Mouse (Mus musculus) thymus, adult 2 months (tissue): Measurements from ENCODE around the gene Zdhhc14. TPM values are rescaled to one million over a fixed set of nuclear protein-coding genes. Genes with fewer than 3 reads are reported as not detected.

Experiments
- DNase-seq: peaks from one replicate; pipeline ENCODE4 v3.0.0; 2021
- H3K27ac ChIP-seq: fragments of 200-500 bp; 2 replicates; pipeline ENCODE4 v1.5.1; 2012; ENCODE audit warnings: low read length, control low read depth; ENCODE audit not compliant: control insufficient read depth, insufficient read depth
- H3K27me3 ChIP-seq: fragments of 200-500 bp; 2 replicates; pipeline ENCODE4 v1.6.1; 2012; ENCODE audit warnings: mild to moderate bottlenecking, low read length, moderate library complexity, mixed read lengths; ENCODE audit not compliant: control insufficient read depth, insufficient read depth
- H3K36me3 ChIP-seq: fragments of 200-500 bp; 2 replicates; pipeline ENCODE4 v1.6.1; 2012; ENCODE audit warnings: mild to moderate bottlenecking, low read length, moderate library complexity; ENCODE audit not compliant: control insufficient read depth, insufficient read depth
- H3K4me1 ChIP-seq: fragments of 200-500 bp; replicated peaks from 2 replicates; pipeline ENCODE4 v1.6.1; 2012; ENCODE audit warnings: low read length; ENCODE audit not compliant: control insufficient read depth, insufficient read depth
- H3K4me3 ChIP-seq: fragments of 200-500 bp; 2 replicates; pipeline ENCODE4 v1.5.1; 2012; ENCODE audit warnings: mild to moderate bottlenecking, low read length, control low read depth, moderate library complexity; ENCODE audit not compliant: control insufficient read depth, insufficient read depth
- CTCF ChIP-seq: fragments of 200-500 bp; IDR thresholded peaks from 2 replicates; pipeline ENCODE4 v1.5.1; 2012; ENCODE audit warnings: mild to moderate bottlenecking, control low read depth, low read length, moderate library complexity, borderline replicate concordance; ENCODE audit not compliant: control insufficient read depth, poor library complexity, insufficient read depth; ENCODE audit errors: extremely low read depth
- POLR2A ChIP-seq: fragments of 200-500 bp; IDR thresholded peaks from 2 replicates; pipeline ENCODE4 v1.6.1; 2012; ENCODE audit warnings: mild to moderate bottlenecking, low read length, control low read depth, moderate library complexity; ENCODE audit not compliant: control insufficient read depth, poor library complexity, insufficient read depth; ENCODE audit errors: extremely low read depth
- WGBS: fragments of 180-500 bp; shearing (Covaris S2); methylation state at CpG from one replicate; pipeline ENCODE4 v1.1.7; 2018; 5-methylcytosine and 5-hydroxymethylcytosine counted together
- polyA plus RNA-seq: library from polyadenylated mRNA; depleted of rRNA; stranded (reverse); fragments of >200 nt; gene quantifications from 2 replicates; pipeline ENCODE4 v1.2.3, GENCODE M21; 2012

The Zdhhc14 gene
- polyA plus RNA-seq, 1 experiment, result 13.3 TPM

- no peak for DNase-seq
- Histone ChIP-seq H3K4me3 (no peak overlapping the region), H3K4me1 (peaks cover 7% of the 10 kb centered on the region), H3K36me3 (no peaks in the 10 kb centered on the region), H3K27ac (peak overlapping the region; percentile 57), H3K27me3 (no peaks in the 10 kb centered on the region)
- no peak for TF ChIP-seq CTCF
- no peak for TF ChIP-seq POLR2A
- 57% methylated on average over 16 of the region's 16 CpGs for WGBS
Observed at GRCm38 (mm10) chr17:5747539-5748500, 255.5 kb downstream of the Zdhhc14 start.

- Histone ChIP-seq H3K27ac (no peak overlapping the region), H3K27me3 (no peaks in the 10 kb centered on the region), H3K4me1 (peaks cover 7% of the 10 kb centered on the region), H3K36me3 (no peaks in the 10 kb centered on the region), H3K4me3 (no peak overlapping the region)
- WGBS, result 11% methylated on average over 4 of the region's 4 CpGs
- DNase-seq, result peak; percentile 32
- TF ChIP-seq POLR2A, result no peak
- no peak for TF ChIP-seq CTCF
Observed at GRCm38 (mm10) chr17:5748501-5748894, 256.1 kb downstream of the Zdhhc14 start.

GRCm38 (mm10) chr17:5750278-5750677 lies 257.9 kb downstream of the Zdhhc14 start:
- no peaks in the 10 kb centered on the region for H3K27me3 ChIP-seq
- no peaks in the 10 kb centered on the region for H3K36me3 ChIP-seq
- H3K27ac ChIP-seq, result no peak overlapping the region
- TF ChIP-seq POLR2A (no peak), CTCF (no peak)
- no peak overlapping the region for H3K4me3 ChIP-seq
- no peak for DNase-seq
- H3K4me1 ChIP-seq, result peaks cover 7% of the 10 kb centered on the region
- 92% methylated on average over 4 of the region's 4 CpGs for WGBS

- Histone ChIP-seq H3K27me3 (no peaks in the 10 kb centered on the region), H3K4me3 (no peak overlapping the region), H3K4me1 (peaks cover 11% of the 10 kb centered on the region), H3K36me3 (no peaks in the 10 kb centered on the region), H3K27ac (no peak overlapping the region)
- WGBS, result 96% methylated on average over 3 of the region's 3 CpGs
- TF ChIP-seq POLR2A, result no peak
- no peak for DNase-seq
Observed at GRCm38 (mm10) chr17:5751066-5751465, 258.7 kb downstream of the Zdhhc14 start.

- no peak overlapping the region for H3K4me3 ChIP-seq
- WGBS, result 89% methylated on average over 2 of the region's 2 CpGs
- peaks cover 11% of the 10 kb centered on the region for H3K4me1 ChIP-seq
- H3K36me3 ChIP-seq, result no peaks in the 10 kb centered on the region
- no peak overlapping the region for H3K27ac ChIP-seq
- no peaks in the 10 kb centered on the region for H3K27me3 ChIP-seq
- no peak for DNase-seq
- TF ChIP-seq CTCF (no peak), POLR2A (no peak)
Observed at GRCm38 (mm10) chr17:5752322-5752715, 260.0 kb downstream of the Zdhhc14 start.

- Histone ChIP-seq H3K27ac (no peak overlapping the region), H3K27me3 (no peaks in the 10 kb centered on the region), H3K4me1 (peaks cover 8% of the 10 kb centered on the region), H3K4me3 (no peak overlapping the region), H3K36me3 (no peaks in the 10 kb centered on the region)
- peak; percentile 80; the same call in 1 of the 2 replicates for TF ChIP-seq CTCF
- TF ChIP-seq POLR2A, result no peak
- WGBS, result 52% methylated on average over 29 of the region's 29 CpGs
- peak; percentile 43 for DNase-seq
Observed at GRCm38 (mm10) chr17:5752716-5753585, 260.6 kb downstream of the Zdhhc14 start.
